Mouse (Mus musculus) intestine, embryonic 15.5 days (tissue): ENCODE measurements around the gene Ifnl3. TPM values are rescaled to one million over a fixed set of nuclear protein-coding genes. Genes with fewer than 3 reads are reported as not detected.
"Not testable (repeated sequence)": the region's sequence is repeated elsewhere in the genome, so short reads cannot be mapped to it uniquely, and the experiment has no call there.

Source experiments
- ATAC-seq: fragments of 200-750 bp; cut with Nextera tagmentation; 2 replicates; pipeline ENCODE4 v1.8.0; 2017; ENCODE audit warnings: moderate TSS enrichment, moderate library complexity
- H3K27ac ChIP-seq: fragments of 300-500 bp; sonication (generic); 2 replicates; pipeline ENCODE4 v1.5.1; 2015; ENCODE audit warnings: mild to moderate bottlenecking, inconsistent platforms
- H3K27me3 ChIP-seq: fragments of 300-500 bp; sonication (generic); replicated peaks from 2 replicates; pipeline ENCODE4 v1.6.1; 2015; ENCODE audit warnings: inconsistent platforms
- H3K36me3 ChIP-seq: fragments of 300-500 bp; sonication (generic); 2 replicates; pipeline ENCODE4 v1.6.1; 2015; ENCODE audit warnings: inconsistent platforms
- H3K4me1 ChIP-seq: fragments of 300-500 bp; sonication (generic); replicated peaks from 2 replicates; pipeline ENCODE4 v1.6.1; 2015; ENCODE audit warnings: inconsistent platforms
- H3K4me2 ChIP-seq: fragments of 300-500 bp; sonication (generic); replicated peaks from 2 replicates; pipeline ENCODE4 v1.6.1; 2015; ENCODE audit warnings: mild to moderate bottlenecking, inconsistent platforms
- H3K4me3 ChIP-seq: fragments of 300-500 bp; sonication (generic); replicated peaks from 2 replicates; pipeline ENCODE4 v1.5.1; 2015; ENCODE audit warnings: inconsistent platforms
- H3K9ac ChIP-seq: fragments of 300-500 bp; sonication (generic); 2 replicates; pipeline ENCODE4 v1.6.1; 2015; ENCODE audit warnings: inconsistent platforms
- H3K9me3 ChIP-seq: fragments of 300-500 bp; sonication (generic); 2 replicates; pipeline ENCODE4 v1.6.1; 2016; ENCODE audit warnings: inconsistent platforms
- WGBS: fragments of 180-500 bp; shearing (Covaris S2); methylation state at CpG from one replicate; pipeline ENCODE4 v1.1.7; 2015; 5-methylcytosine and 5-hydroxymethylcytosine counted together
- polyA plus RNA-seq: library from polyadenylated mRNA; unstranded; fragments of >200 nt; fragmentation: Nextera tagmentation; extraction: Ambion mirVana; gene quantifications from 2 replicates; pipeline ENCODE4 v1.2.1, GENCODE M21; 2015

Ifnl3 gene
- polyA plus RNA-seq, 1 experiment from 2014 or later: not detected

DNA sequence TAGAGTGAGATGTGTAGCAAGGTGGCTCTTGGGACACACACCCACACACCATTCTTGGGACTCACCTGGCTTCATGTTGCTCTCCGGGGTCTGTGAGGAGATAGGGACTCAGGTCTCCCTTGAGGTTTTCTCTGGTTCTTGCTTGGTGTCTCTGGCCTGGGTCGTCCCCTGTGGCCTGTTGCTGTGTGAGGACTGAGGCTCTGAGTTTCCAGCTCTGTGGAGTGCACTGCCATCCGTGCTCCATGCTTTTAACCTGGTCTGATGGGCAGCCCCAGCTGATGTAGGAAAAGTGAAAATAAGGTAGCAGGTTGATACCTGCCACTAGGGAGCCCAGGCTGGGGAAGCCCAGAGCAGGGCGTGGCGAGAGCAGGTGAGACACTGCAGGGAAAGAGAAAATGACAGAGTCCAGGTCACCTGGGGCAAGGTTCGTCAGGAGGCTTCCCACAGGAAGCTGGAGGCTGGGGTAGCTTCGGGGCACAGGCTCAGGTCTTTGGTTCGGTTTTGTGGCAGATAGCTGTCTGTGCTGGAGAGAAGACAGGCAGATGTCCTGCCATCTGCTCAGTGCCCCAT is 12.1 kb upstream of the Ifnl3 start, which contains the start of gene Ifnl2:
Gene Ifnl2 (minus strand): TSS at position 51 of the 570 bp plus-strand sequence.
- H3K27ac ChIP-seq, H3K36me3 ChIP-seq, H3K4me1 ChIP-seq, H3K9ac ChIP-seq, H3K4me2 ChIP-seq, H3K27me3 ChIP-seq, H3K9me3 ChIP-seq, H3K4me3 ChIP-seq: not testable (repeated sequence)
- peak; percentile 41 for ATAC-seq
- WGBS: 55% methylated on average over 8 of the region's 8 CpGs

DNA sequence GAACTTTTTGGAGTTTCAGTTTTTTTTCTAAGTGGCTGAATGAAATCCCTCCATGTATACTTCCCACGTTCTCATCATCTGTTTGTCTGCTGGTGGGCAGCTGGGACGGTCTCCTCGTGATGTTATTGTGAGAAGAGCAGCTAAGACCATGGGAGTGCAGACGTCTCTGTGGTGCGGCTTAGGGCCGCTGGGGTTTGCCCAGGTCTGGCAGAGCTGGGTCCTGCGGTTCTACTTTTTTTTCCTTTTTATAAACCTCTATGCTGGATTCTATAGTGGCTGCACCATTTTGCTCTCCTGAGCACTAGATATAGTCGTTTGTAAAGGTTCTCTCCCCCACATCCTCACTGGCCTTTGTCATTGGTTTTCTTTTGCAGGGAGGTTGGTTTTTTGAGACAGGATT is 11.2 kb upstream of the Ifnl3 start:
- no peak for ATAC-seq
- no peaks in the 10 kb centered on the region for H3K36me3 ChIP-seq
- 68% methylated on average over 8 of the region's 8 CpGs for WGBS
- H3K4me2 ChIP-seq: no peak overlapping the region
- no peak overlapping the region for H3K4me3 ChIP-seq
- no peaks in the 10 kb centered on the region for H3K27me3 ChIP-seq
- H3K9me3 ChIP-seq: no peaks in the 10 kb centered on the region
- H3K4me1 ChIP-seq: no peaks in the 10 kb centered on the region
- no peak overlapping the region for H3K27ac ChIP-seq
- H3K9ac ChIP-seq: no peak overlapping the region

DNA sequence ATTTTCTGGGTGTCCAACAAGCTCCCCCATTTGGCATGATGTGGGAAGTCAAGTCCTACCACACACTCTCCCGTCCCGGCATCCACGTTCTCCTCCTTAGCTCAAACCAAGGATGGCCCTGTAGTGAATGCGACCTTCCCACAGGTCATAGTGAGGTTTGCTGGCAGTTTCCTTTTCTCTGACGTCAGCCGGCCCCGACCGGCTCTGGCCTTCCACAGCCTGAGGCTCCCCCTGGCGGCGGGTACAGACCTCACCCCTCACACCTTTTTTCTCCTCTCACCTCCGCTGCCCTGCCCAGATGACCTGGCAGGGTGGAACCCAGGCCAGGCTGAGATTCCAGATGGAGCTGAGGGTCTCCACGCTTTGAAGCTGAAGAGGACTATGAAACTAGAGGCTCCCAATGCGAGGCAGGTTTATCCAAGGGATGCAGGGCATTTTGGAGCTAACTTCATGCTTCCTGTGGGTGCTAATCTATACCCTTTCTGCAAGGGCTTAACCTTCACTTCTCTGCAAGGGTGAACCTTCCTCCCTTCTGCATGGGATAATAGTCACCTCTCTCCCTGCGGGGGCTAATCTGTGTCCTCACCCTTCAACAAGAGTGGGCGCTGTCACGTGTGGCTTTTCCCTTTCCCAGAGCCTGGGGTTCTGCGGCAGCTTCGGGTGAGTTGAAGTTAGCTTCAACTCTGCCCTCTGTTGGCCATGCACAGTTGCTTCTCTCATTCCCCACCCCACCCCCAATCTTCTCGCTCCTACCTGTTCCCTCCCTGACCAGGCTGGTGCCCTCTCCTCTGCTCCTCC is 5.5 kb downstream of the Ifnl3 start:
- no peak overlapping the region for H3K4me3 ChIP-seq
- H3K4me1 ChIP-seq: 0 out of 2 replicates have a peak, but pooled peaks cover 2% of the 10 kb centered on the region
- H3K9me3 ChIP-seq: no peaks in the 10 kb centered on the region
- 9% methylated on average over 19 of the region's 19 CpGs for WGBS
- H3K36me3 ChIP-seq: no peaks in the 10 kb centered on the region
- H3K9ac ChIP-seq: no peak overlapping the region
- no peaks in the 10 kb centered on the region for H3K27me3 ChIP-seq
- ATAC-seq: peak; percentile 84
- H3K27ac ChIP-seq: no peak overlapping the region
- peak overlapping the region; percentile 40; the same call in 1 of the 2 replicates for H3K4me2 ChIP-seq

DNA sequence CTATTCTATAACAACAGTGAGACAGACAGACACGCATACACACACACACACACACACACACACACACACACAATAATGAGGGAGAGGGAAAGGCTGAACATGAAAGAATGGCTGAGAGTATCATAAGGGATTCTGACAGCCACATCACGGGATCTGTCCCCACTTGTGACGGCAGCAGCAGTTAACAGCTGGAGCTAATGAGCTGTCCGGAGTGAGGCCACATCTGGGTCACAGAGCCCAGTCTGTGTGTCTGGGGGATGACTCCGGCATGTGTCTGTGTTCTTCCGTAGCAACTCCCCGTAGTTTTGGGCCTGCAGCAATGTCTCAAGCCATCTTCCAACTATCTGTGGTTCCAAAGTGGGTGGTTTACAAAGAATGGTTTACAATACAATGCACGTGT is 9.4 kb downstream of the Ifnl3 start:
- Histone ChIP-seq H3K9ac (no peak overlapping the region), H3K4me3 (no peak overlapping the region), H3K4me2 (no peak overlapping the region), H3K4me1 (0 out of 2 replicates have a peak, but pooled peaks cover 2% of the 10 kb centered on the region), H3K27ac (no peak overlapping the region), H3K36me3 (no peaks in the 10 kb centered on the region), H3K27me3 (no peaks in the 10 kb centered on the region), H3K9me3 (no peaks in the 10 kb centered on the region)
- WGBS: 69% methylated on average over 8 of the region's 8 CpGs
- ATAC-seq: no peak

DNA sequence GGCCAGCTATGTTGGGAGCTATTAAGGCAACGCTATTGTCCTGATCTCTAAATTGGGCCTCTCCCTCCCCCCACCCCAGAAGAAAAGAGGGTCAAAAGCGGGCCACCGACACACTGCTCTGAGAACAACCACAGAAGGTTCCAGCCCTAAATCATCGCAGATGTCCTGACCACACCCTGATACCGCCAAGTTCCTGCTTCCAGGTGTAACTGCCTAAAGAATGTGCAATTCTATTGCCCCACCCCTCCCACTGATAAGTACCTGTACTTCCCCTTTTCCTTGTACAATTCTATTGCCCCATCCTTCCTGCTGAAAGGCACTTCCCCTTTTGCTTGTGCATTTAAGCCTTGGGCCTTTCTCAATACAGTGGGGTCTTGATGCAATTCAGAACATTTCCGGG is 16.2 kb downstream of the Ifnl3 start:
- not testable (repeated sequence) for H3K9me3 ChIP-seq, H3K4me1 ChIP-seq, H3K4me2 ChIP-seq, H3K36me3 ChIP-seq, ATAC-seq, H3K27ac ChIP-seq, H3K4me3 ChIP-seq, H3K27me3 ChIP-seq, H3K9ac ChIP-seq
- 80% methylated on average over 6 of the region's 6 CpGs for WGBS

DNA sequence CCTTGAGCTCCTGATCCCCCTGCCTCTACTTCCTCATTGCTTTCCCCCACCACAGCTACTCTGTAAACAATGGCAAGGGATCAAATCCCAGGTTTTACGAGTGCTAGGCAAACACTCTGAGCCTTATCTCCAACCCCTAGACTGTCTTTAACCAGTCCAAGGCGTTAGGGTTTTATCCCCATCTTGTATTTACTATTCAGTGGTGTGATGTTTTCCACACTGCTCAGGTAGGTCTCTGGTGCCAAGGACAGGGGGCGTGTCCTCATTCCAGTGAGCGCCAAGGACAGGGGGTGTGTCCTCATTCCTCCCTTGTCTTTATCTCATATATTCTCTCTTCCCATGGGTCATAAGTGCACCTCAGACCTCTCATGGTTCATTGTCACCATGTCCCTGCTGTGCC is 17.9 kb downstream of the Ifnl3 start, which contains the start of gene Sycn:
Gene Sycn (plus strand): TSS at position 360 of the 400 bp plus-strand sequence.
- peaks cover 5% of the 10 kb centered on the region; the same call in 1 of the 2 replicates for H3K27me3 ChIP-seq
- no peaks in the 10 kb centered on the region for H3K36me3 ChIP-seq
- no peak within 1 kb of the TSS for H3K9ac ChIP-seq
- no peak within 1 kb of the TSS for H3K4me2 ChIP-seq
- H3K4me3 ChIP-seq: no peak within 1 kb of the TSS
- 45% methylated on average over 4 of the region's 4 CpGs for WGBS
- ATAC-seq: peak; percentile 48
- 0 out of 2 replicates have a peak within 1 kb of the TSS, but pooled peaks have one; percentile 32 for H3K27ac ChIP-seq
- no peaks in the 10 kb centered on the region; the same call in 1 of the 2 replicates for H3K4me1 ChIP-seq
- H3K9me3 ChIP-seq: no peaks in the 10 kb centered on the region

DNA sequence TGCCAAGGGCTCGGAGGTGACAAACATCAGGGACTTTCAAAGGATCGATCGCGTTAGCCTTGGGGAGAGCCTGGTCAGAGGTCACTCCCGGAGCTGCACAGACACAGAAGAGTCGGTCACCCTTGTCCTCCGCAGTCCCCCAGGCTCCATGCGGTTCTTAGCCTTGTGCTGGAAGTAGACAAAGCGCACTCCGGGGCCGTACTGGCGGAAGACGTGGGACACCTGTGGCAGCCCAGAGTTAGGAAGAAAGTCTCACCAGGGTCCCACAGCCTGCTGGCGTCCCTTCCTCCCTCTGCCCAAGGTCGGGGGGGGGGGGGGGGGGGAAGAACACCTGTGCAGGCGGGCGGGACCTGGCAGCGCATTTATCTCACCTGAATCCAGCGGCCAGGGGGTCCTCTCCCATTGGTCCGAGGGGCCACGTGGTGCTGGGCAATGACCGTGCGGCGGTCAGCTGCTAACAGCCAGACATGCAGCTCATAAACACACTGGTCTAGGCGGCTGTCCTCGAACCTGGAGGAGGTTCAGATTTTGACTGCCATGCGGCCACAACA is 21.5 kb downstream of the Ifnl3 start:
- Histone ChIP-seq H3K4me2 (peak overlapping the region; percentile 55), H3K27ac (no peak overlapping the region), H3K9ac (no peak overlapping the region)

DNA sequence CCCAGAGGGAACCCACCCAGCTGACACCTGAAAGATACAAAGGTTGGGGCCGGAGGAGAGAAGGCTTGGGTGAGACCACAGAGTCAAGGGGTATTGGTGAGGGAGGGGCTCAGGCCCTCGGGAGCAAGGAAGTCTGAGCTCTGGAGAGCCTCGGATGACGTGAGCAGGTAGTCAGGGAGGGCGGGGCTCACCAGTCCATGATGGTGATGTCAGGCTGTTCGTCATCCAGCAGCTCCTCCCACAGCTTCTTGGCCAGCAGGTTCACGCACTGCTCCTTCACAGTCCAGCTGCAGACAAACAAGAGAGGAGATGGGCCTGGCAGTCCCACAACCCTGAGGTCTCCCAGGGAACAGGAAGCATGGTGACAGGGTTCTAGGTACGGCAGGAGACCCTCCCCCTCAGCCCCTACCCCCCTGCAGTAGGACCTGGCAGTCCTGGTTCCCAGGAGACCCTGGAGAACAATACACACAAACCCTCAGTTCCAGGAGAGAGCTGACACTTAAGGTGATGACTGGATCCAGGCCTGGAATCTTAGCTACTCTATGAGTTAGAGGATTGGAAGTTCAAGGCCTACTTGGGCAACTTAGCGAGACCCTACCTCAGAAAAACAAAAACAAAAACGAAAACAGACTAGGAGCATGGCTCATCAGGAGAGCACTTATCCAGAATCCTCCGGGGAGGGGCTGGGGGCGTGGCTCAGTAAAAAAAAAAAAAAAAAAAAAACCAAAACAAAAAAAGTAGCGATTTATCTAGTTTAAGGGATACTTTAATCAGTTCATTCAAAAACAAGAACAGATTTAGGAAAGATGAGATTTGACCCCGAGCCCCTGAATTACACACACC is 22.6 kb downstream of the Ifnl3 start:
- WGBS: 27% methylated on average over 14 of the region's 14 CpGs
- Histone ChIP-seq H3K27ac (no peak overlapping the region), H3K4me1 (peaks cover 13% of the 10 kb centered on the region; the same call in 1 of the 2 replicates), H3K9me3 (no peaks in the 10 kb centered on the region), H3K27me3 (peaks cover 24% of the 10 kb centered on the region), H3K4me2 (no peak overlapping the region), H3K36me3 (no peaks in the 10 kb centered on the region), H3K9ac (no peak overlapping the region), H3K4me3 (no peak overlapping the region)
- ATAC-seq: peak; percentile 54

More for the DNA sequence above, 21.5 kb downstream of the Ifnl3 start:
- H3K9me3 ChIP-seq: no peaks in the 10 kb centered on the region
- peaks cover 24% of the 10 kb centered on the region for H3K27me3 ChIP-seq
- H3K36me3 ChIP-seq: no peaks in the 10 kb centered on the region
- peak overlapping the region; percentile 19 for H3K4me3 ChIP-seq
- peaks cover 13% of the 10 kb centered on the region; the same call in 1 of the 2 replicates for H3K4me1 ChIP-seq
- WGBS: 4% methylated on average over 23 of the region's 27 CpGs
- ATAC-seq: peak; percentile 63

DNA sequence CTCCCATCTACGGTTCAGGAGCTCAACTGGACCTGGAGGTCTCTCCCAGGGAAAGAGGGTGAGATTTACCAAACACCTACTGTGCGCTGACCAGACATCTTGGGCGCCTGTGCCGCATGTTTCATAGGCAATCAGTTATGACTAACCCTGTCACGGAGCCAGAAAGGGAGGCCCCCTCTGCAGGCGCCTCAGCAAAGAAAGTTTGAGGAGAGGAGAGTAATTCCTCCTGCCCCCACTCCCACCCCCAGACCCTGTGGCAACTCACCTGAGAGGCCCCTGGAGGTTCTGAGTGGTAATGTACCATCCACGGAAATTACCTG is 23.2 kb downstream of the Ifnl3 start:
- Histone ChIP-seq H3K36me3 (no peaks in the 10 kb centered on the region), H3K27ac (no peak overlapping the region), H3K4me1 (peaks cover 13% of the 10 kb centered on the region; the same call in 1 of the 2 replicates), H3K9me3 (no peaks in the 10 kb centered on the region), H3K4me2 (no peak overlapping the region), H3K27me3 (peaks cover 24% of the 10 kb centered on the region), H3K4me3 (no peak overlapping the region), H3K9ac (no peak overlapping the region)
- no peak for ATAC-seq
- 51% methylated on average over 7 of the region's 7 CpGs for WGBS

DNA sequence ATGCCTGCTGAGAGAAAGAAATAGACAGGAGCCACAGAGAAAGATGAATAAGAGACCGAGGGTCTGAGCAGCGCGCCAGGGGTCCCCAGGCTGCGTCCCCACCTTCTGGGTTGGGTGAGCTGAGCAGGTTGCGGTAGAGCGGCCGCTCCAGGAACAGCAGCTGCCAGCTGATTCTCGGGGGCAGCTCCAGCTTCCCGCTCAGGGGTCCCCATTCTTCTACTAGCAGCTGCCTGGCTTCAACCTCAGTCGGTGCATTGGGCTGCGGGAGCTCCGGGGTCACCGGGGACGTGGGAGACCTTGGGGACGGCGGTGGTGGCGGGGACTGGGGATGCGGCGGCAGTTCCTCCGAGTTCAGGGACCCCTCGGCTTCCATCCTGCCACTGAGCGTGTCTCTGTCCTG is 24.0 kb downstream of the Ifnl3 start:
- peaks cover 13% of the 10 kb centered on the region; the same call in 1 of the 2 replicates for H3K4me1 ChIP-seq
- H3K9ac ChIP-seq: no peak overlapping the region
- H3K4me3 ChIP-seq: peak overlapping the region; percentile 21; the same call in 1 of the 2 replicates
- no peaks in the 10 kb centered on the region for H3K9me3 ChIP-seq
- WGBS: 3% methylated on average over 22 of the region's 22 CpGs
- H3K4me2 ChIP-seq: peak overlapping the region; percentile 50
- H3K36me3 ChIP-seq: no peaks in the 10 kb centered on the region
- H3K27ac ChIP-seq: no peak overlapping the region
- ATAC-seq: no peak
- H3K27me3 ChIP-seq: peaks cover 24% of the 10 kb centered on the region

DNA sequence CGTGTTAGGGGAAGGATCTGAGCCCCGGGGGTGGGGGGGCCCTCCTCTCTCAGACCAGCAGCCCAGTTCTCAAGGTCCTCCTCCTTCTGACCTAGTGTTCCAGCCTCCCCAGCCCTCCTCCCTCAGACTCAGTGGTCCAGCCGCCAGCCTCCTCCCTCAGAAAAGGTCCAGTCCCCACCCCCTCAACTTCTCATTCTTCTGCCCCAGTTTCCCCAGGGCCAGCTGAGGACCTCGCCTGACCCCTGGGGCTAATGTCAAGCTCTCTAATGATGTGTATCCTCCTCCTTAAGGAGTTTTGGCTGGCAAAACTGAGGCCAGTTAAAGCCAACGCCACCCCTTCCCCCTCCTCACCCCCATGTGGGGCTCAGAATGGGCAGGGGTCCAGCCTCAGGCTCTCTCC is 24.5 kb downstream of the Ifnl3 start, which contains the start of gene Nccrp1:
Gene Nccrp1 (minus strand): TSS at position 101 of the 400 bp plus-strand sequence.
- no peak within 1 kb of the TSS for H3K27ac ChIP-seq
- no peak for ATAC-seq

More for the DNA sequence above, 24.5 kb downstream of the Ifnl3 start, which contains the start of gene Nccrp1:
- Histone ChIP-seq H3K4me3 (peak within 1 kb of the TSS; percentile 21; the same call in 1 of the 2 replicates), H3K4me2 (peak within 1 kb of the TSS; percentile 50), H3K36me3 (no peaks in the 10 kb centered on the region), H3K9me3 (no peaks in the 10 kb centered on the region), H3K4me1 (peaks cover 13% of the 10 kb centered on the region; the same call in 1 of the 2 replicates), H3K9ac (no peak within 1 kb of the TSS), H3K27me3 (peaks cover 24% of the 10 kb centered on the region)
- 8% methylated on average over 5 of the region's 5 CpGs for WGBS
